Mouse (Mus musculus) G1E-ER4 (cell line): Measurements from ENCODE around the gene Scrg1. TPM values are rescaled to one million over a fixed set of nuclear protein-coding genes. Genes with fewer than 3 reads are reported as not detected.

ENCODE experiments used
- GATA1 ChIP-seq: IDR thresholded peaks from one replicate; pipeline ENCODE4 v1.8.0; 2012; ENCODE audit warnings: low read length, inconsistent platforms
- polyA plus RNA-seq: library from polyadenylated mRNA; stranded (reverse); fragments of >175 nt; gene quantifications from 2 replicates; pipeline ENCODE4 v1.2.3, GENCODE M21; 2012

The Scrg1 gene
- polyA plus RNA-seq, 1 experiment = not detected

GRCm38 (mm10) chr8:57489366-57489765, 33.6 kb downstream of the Scrg1 start:
- no peak for TF ChIP-seq GATA1

- no peak for TF ChIP-seq GATA1
Observed at GRCm38 (mm10) chr8:57489896-57490295, 34.2 kb downstream of the Scrg1 start.

GRCm38 (mm10) chr8:57491873-57492272, 36.1 kb downstream of the Scrg1 start:
- TF ChIP-seq GATA1 = no peak

GRCm38 (mm10) chr8:57498494-57498846, 42.7 kb downstream of the Scrg1 start:
- no peak for TF ChIP-seq GATA1

- TF ChIP-seq GATA1 = no peak
Observed at GRCm38 (mm10) chr8:57498847-57499511, 43.3 kb downstream of the Scrg1 start.

- TF ChIP-seq GATA1 = no peak
Observed at GRCm38 (mm10) chr8:57503641-57504040, 47.9 kb downstream of the Scrg1 start.

GRCm38 (mm10) chr8:57507556-57508063, 51.9 kb downstream of the Scrg1 start:
- no peak for TF ChIP-seq GATA1

- TF ChIP-seq GATA1 = no peak
Observed at GRCm38 (mm10) chr8:57508657-57509056, 52.9 kb downstream of the Scrg1 start.

- no peak for TF ChIP-seq GATA1
Observed at GRCm38 (mm10) chr8:57510791-57511315, 55.1 kb downstream of the Scrg1 start.

GRCm38 (mm10) chr8:57511316-57512118, 55.8 kb downstream of the Scrg1 start, which contains the start of gene Hmgb2:
Hmgb2 (plus strand) TSS chr8:57511907.
- no peak for TF ChIP-seq GATA1

- TF ChIP-seq GATA1 = no peak
Observed at GRCm38 (mm10) chr8:57512141-57513056, 56.7 kb downstream of the Scrg1 start.

GRCm38 (mm10) chr8:57513178-57513661, 57.5 kb downstream of the Scrg1 start:
- TF ChIP-seq GATA1 = peak; percentile 21

GRCm38 (mm10) chr8:57517723-57518122, 62.0 kb downstream of the Scrg1 start:
- no peak for TF ChIP-seq GATA1

GRCm38 (mm10) chr8:57520186-57520786, 64.6 kb downstream of the Scrg1 start:
- no peak for TF ChIP-seq GATA1

Other genes starting within 250 kb of the Scrg1 start
- gene Hand2, start 134.9 kb upstream of the Scrg1 start, polyA plus RNA-seq = not detected in 2 replicates
- 38.5 and 53.1 TPM in 2 replicates for gene Sap30, start 31.9 kb downstream of the Scrg1 start, polyA plus RNA-seq
- gene Hmgb2, start 56.0 kb downstream of the Scrg1 start, polyA plus RNA-seq = 151 and 168 TPM in 2 replicates
- 1.6 and 2.4 TPM in 2 replicates for gene Galnt7, start 197.1 kb downstream of the Scrg1 start, polyA plus RNA-seq